Comparison of ENCODE assay signal across 9 mouse cellular contexts in genomic region chr12:44044388-44045105, GRCm38 (mm10).
DNase-seq lines count a peak whose midpoint lies in the region; ATAC-seq and TF ChIP-seq lines count a peak whose summit lies in the region.
"Had no signal": no experiment of that assay in that cellular context is flagged by ENCODE, and none has a peak within 500 bp of the region (broad histone marks: within the 10 kb centered on the region; RNA-seq: fewer than 3 reads in every experiment).

No protein-coding gene starts in this region.

- no peak for ATAC-seq in heart, embryonic 11.5 days (replicated peaks; ENCODE audit: insufficient number of reproducible peaks, low FRiP score, low TSS enrichment)
- ATAC-seq in lung, embryonic 14.5 days (ENCODE audit: insufficient read depth), result no peak
- ATAC-seq in lung, postnatal 0 days, result no peak
- ATAC-seq in forebrain, embryonic 16.5 days, result peak; percentile 77
- peak; percentile 94 for ATAC-seq in midbrain, embryonic 15.5 days (replicated peaks)
- no peak for ATAC-seq in megakaryocyte, adult 5-6 weeks (ENCODE audit: poor library complexity, severe bottlenecking)

- TF ChIP-seq CTCF in lung, embryonic 14.5 days (IDR thresholded peaks at IDR 0.05; ENCODE audit: low read depth), result no peak
- no peak for TF ChIP-seq CTCF in lung, postnatal 0 days (IDR thresholded peaks at IDR 0.05)

- peak overlapping the region; percentile 66 for H3K27ac ChIP-seq in heart, embryonic 11.5 days (ENCODE audit: low read depth, low read length)
- H3K27ac ChIP-seq in lung, embryonic 14.5 days (ENCODE audit: low read depth), result no peak overlapping the region
- H3K27ac ChIP-seq in lung, postnatal 0 days (ENCODE audit: low read length), result no peak overlapping the region
- no peak overlapping the region for H3K27ac ChIP-seq in forebrain, embryonic 16.5 days (ENCODE audit: low read length)
- H3K27ac ChIP-seq in midbrain, embryonic 15.5 days, result peak overlapping the region; percentile 28; the same call in 1 of the 2 replicates
- H3K27ac ChIP-seq: kidney, postnatal 0 days had no signal

- H3K27me3 ChIP-seq in heart, embryonic 11.5 days (ENCODE audit: control insufficient read depth, insufficient read depth, low read length), result no peaks in the 10 kb centered on the region
- no peaks in the 10 kb centered on the region for H3K27me3 ChIP-seq in lung, embryonic 14.5 days (ENCODE audit: insufficient read depth, low read length)
- H3K27me3 ChIP-seq in lung, postnatal 0 days (replicated peaks; ENCODE audit: insufficient read depth, low read length), result no peaks in the 10 kb centered on the region
- H3K27me3 ChIP-seq in forebrain, embryonic 16.5 days (replicated peaks; ENCODE audit: control insufficient read depth, insufficient read depth, low read length), result no peaks in the 10 kb centered on the region
- no peaks in the 10 kb centered on the region for H3K27me3 ChIP-seq in midbrain, embryonic 15.5 days (replicated peaks)

- H3K36me3 ChIP-seq in heart, embryonic 11.5 days (ENCODE audit: control insufficient read depth, insufficient read depth, low read length), result no peaks in the 10 kb centered on the region
- no peaks in the 10 kb centered on the region for H3K36me3 ChIP-seq in lung, embryonic 14.5 days (ENCODE audit: insufficient read depth)
- no peaks in the 10 kb centered on the region for H3K36me3 ChIP-seq in lung, postnatal 0 days (ENCODE audit: insufficient read depth, low read length)
- H3K36me3 ChIP-seq in forebrain, embryonic 16.5 days (ENCODE audit: control insufficient read depth, insufficient read depth), result no peaks in the 10 kb centered on the region
- no peaks in the 10 kb centered on the region for H3K36me3 ChIP-seq in midbrain, embryonic 15.5 days (replicated peaks)

- DNase-seq in heart, postnatal 14 days, result no peak
- peak; percentile 2 for DNase-seq in lung, embryonic 14.5 days
- DNase-seq in lung, postnatal 0 days (ENCODE audit: low spot score), result no peak
- DNase-seq: lung, adult 2 months had no signal

- no peaks in the 10 kb centered on the region for H3K9me3 ChIP-seq in heart, embryonic 11.5 days (replicated peaks; ENCODE audit: control insufficient read depth, low read length)
- H3K9me3 ChIP-seq in lung, embryonic 14.5 days (ENCODE audit: low read depth, low read length), result no peaks in the 10 kb centered on the region
- no peaks in the 10 kb centered on the region for H3K9me3 ChIP-seq in lung, postnatal 0 days (ENCODE audit: low read length)
- no peaks in the 10 kb centered on the region for H3K9me3 ChIP-seq in forebrain, embryonic 16.5 days (ENCODE audit: control insufficient read depth, low read length)
- no peaks in the 10 kb centered on the region for H3K9me3 ChIP-seq in midbrain, embryonic 15.5 days

- WGBS in heart, embryonic 11.5 days (ENCODE audit: insufficient replicate concordance), result 57% methylated on average over 14 of the region's 14 CpGs
- 71% methylated on average over 14 of the region's 14 CpGs for WGBS in lung, embryonic 14.5 days
- 74% methylated on average over 14 of the region's 14 CpGs for WGBS in lung, postnatal 0 days
- WGBS in forebrain, embryonic 16.5 days, result 28% methylated on average over 14 of the region's 14 CpGs
- 52% methylated on average over 14 of the region's 14 CpGs for WGBS in midbrain, embryonic 15.5 days

- H3K4me3 ChIP-seq in heart, embryonic 11.5 days (ENCODE audit: low read depth, low read length), result no peak overlapping the region
- no peak overlapping the region for H3K4me3 ChIP-seq in lung, embryonic 14.5 days (ENCODE audit: low read depth, low read length)
- H3K4me3 ChIP-seq in lung, postnatal 0 days (ENCODE audit: low read depth, low read length), result no peak overlapping the region
- peak overlapping the region; percentile 11; the same call in 1 of the 2 replicates for H3K4me3 ChIP-seq in forebrain, embryonic 16.5 days (replicated peaks; ENCODE audit: low read length)
- H3K4me3 ChIP-seq in midbrain, embryonic 15.5 days, result no peak overlapping the region

- no peak overlapping the region for H3K9ac ChIP-seq in heart, embryonic 11.5 days (ENCODE audit: low read depth, low read length)
- H3K9ac ChIP-seq in lung, embryonic 14.5 days, result no peak overlapping the region
- no peak overlapping the region for H3K9ac ChIP-seq in lung, postnatal 0 days (replicated peaks; ENCODE audit: low read depth)
- H3K9ac ChIP-seq in forebrain, embryonic 16.5 days (replicated peaks; ENCODE audit: low read depth, low read length), result 0 out of 2 replicates have a peak overlapping the region, but pooled peaks have one; percentile 22
- no peak overlapping the region for H3K9ac ChIP-seq in midbrain, embryonic 15.5 days

- H3K4me2 ChIP-seq in heart, embryonic 11.5 days, result peak overlapping the region; percentile 24; the same call in 1 of the 2 replicates
- no peak overlapping the region for H3K4me2 ChIP-seq in lung, embryonic 14.5 days
- H3K4me2 ChIP-seq in lung, postnatal 0 days (replicated peaks; ENCODE audit: low read depth, low read length), result no peak overlapping the region
- H3K4me2 ChIP-seq in forebrain, embryonic 16.5 days (ENCODE audit: low read length), result peak overlapping the region; percentile 44
- H3K4me2 ChIP-seq in midbrain, embryonic 15.5 days, result no peak overlapping the region

- peaks cover 9% of the 10 kb centered on the region for H3K4me1 ChIP-seq in heart, embryonic 11.5 days (ENCODE audit: control insufficient read depth, insufficient read depth, low read length)
- H3K4me1 ChIP-seq in lung, embryonic 14.5 days (ENCODE audit: insufficient read depth), result no peaks in the 10 kb centered on the region
- no peaks in the 10 kb centered on the region for H3K4me1 ChIP-seq in lung, postnatal 0 days (ENCODE audit: insufficient read depth, low read depth, low read length)
- peaks cover 6% of the 10 kb centered on the region for H3K4me1 ChIP-seq in forebrain, embryonic 16.5 days (replicated peaks; ENCODE audit: control insufficient read depth, insufficient read depth, low read length)
- H3K4me1 ChIP-seq in midbrain, embryonic 15.5 days, result no peaks in the 10 kb centered on the region; the same call in 1 of the 2 replicates

- no peak for TF ChIP-seq EP300 in lung, postnatal 0 days (IDR thresholded peaks at IDR 0.05)

- intact Hi-C loops in heart, postnatal 14 days (cut with DNase I), result no loop called here

Comparison
In these comparisons a context has a peak if more than half of its experiments do, and no peak if none do; other contexts are left out.
1. ATAC-seq: peak in forebrain, embryonic 16.5 days (single experiment) and midbrain, embryonic 15.5 days (single experiment); none in heart, embryonic 11.5 days (single experiment), lung, embryonic 14.5 days (single experiment), lung, postnatal 0 days (single experiment) and megakaryocyte, adult 5-6 weeks (single experiment).
2. H3K27ac ChIP-seq: peak in heart, embryonic 11.5 days (single experiment) and midbrain, embryonic 15.5 days (single experiment); none in lung, embryonic 14.5 days (single experiment), lung, postnatal 0 days (single experiment) and forebrain, embryonic 16.5 days (single experiment).
3. H3K4me2 ChIP-seq: peak in heart, embryonic 11.5 days (single experiment) and forebrain, embryonic 16.5 days (single experiment); none in lung, embryonic 14.5 days (single experiment), lung, postnatal 0 days (single experiment) and midbrain, embryonic 15.5 days (single experiment).